Mouse (Mus musculus): ENCODE data around the gene Gm20388. TPM values are rescaled to one million over a fixed set of nuclear protein-coding genes. Genes with fewer than 3 reads are reported as not detected.

Gm20388 gene
- polyA plus RNA-seq, 1 experiment from 2014 or later = 12.4 TPM

DNA sequence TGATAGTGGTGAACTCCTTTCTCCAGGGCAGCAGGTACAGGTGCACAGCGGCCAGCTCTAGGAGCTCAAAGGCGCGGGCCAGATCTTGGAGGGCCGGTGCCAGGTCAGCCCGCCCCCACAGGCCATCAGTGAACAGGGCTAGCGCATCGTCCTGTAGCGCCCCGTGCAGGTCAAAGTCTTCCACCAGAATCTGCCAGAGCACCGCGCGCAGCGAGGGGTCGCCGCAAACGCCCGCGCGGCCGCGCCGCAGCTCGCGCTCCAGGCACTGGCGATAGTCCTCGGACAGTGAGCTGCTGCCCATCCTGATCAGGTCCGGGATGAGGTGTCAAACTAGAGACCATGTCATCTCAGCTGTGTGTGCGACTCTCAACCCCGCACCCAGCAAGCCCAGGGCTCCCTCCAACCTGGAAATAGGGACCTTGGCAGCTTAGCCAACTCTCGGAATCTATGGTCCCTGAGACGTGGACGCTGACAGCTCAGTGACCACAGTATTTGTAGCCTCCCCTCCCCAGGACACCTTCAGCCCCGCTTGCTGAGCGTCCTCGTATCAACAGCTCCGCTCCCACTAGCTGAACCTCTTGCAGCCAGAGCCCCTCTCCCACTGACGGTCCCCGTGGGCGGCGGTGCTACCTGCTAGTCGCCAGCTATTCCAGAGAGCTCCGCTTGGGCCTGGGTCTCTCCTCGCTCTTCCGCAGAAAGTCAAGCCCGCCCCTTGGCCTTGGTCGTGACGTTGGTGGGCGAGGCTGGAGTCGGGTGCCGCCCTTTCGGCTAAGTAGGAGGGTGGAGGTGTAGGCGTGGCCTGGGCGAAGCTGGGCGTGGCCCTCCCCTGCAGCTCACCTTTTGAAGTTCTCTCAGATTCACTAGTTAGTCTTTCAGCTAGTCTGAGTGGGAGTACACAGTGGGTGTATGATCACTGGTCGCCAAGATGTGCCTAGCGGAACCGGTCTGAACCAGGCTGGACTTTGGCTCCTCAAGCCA is 3325.2 kb downstream of the Gm20388 start, which contains the start of gene Spata2l:
TSS of gene Spata2l (minus strand) at position 714 of the 978 bp plus-strand sequence.
- Histone ChIP-seq H3K9ac (ENCODE audit: low read depth, low read length) (peak within 1 kb of the TSS; percentile 75), H3K4me2 (ENCODE audit: low read length) (peak within 1 kb of the TSS; percentile 93), H3K36me3 (ENCODE audit: control insufficient read depth, insufficient read depth, low read length) (no peaks in the 10 kb centered on the region), H3K27me3 (replicated peaks; ENCODE audit: control insufficient read depth, insufficient read depth, low read length) (0 out of 2 replicates have a peak, but pooled peaks cover 2% of the 10 kb centered on the region), H3K27ac (ENCODE audit: low read depth, low read length) (peak within 1 kb of the TSS; percentile 24; the same call in 1 of the 2 replicates), H3K4me3 (ENCODE audit: low read length) (peak within 1 kb of the TSS; percentile 54), H3K4me1 (ENCODE audit: control insufficient read depth, insufficient read depth, low read depth, low read length) (peaks cover 16% of the 10 kb centered on the region), H3K9me3 (ENCODE audit: control insufficient read depth, low read length) (no peaks in the 10 kb centered on the region)
- ATAC-seq = peak; percentile 81
- 2% methylated on average over 40 of the region's 57 CpGs for WGBS

DNA sequence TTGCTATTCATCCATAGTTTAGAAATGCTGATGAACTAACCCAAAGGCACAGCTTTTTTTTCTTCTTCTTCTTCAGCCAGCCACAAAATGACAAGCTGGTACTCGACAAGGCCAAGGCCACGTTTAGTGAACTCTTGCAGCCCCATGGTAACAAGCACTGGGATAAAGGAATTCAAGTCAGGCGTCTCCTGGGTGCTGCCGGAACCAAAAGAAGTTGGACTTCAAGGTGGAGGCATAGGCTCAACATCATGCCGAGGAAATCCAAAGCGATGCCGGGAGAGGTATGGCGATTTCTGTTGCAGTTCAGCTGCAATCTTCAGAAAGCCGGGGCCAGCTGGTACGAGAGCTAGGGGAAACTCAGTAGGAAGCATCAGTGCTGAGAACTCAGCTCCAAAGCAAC is 3328.8 kb downstream of the Gm20388 start:
- 80% methylated on average over 10 of the region's 10 CpGs for WGBS
- H3K36me3 ChIP-seq (ENCODE audit: control insufficient read depth, insufficient read depth, low read length) = peaks cover 13% of the 10 kb centered on the region
- H3K9ac ChIP-seq (ENCODE audit: low read depth, low read length) = no peak overlapping the region
- no peak for ATAC-seq
- H3K9me3 ChIP-seq (ENCODE audit: control insufficient read depth, low read length) = no peaks in the 10 kb centered on the region
- H3K4me3 ChIP-seq (ENCODE audit: low read length) = no peak overlapping the region
- no peak overlapping the region for H3K4me2 ChIP-seq (ENCODE audit: low read length)
- no peaks in the 10 kb centered on the region for H3K27me3 ChIP-seq (replicated peaks; ENCODE audit: control insufficient read depth, insufficient read depth, low read length)
- peaks cover 15% of the 10 kb centered on the region for H3K4me1 ChIP-seq (ENCODE audit: control insufficient read depth, insufficient read depth, low read depth, low read length)
- no peak overlapping the region for H3K27ac ChIP-seq (ENCODE audit: low read depth, low read length)

DNA sequence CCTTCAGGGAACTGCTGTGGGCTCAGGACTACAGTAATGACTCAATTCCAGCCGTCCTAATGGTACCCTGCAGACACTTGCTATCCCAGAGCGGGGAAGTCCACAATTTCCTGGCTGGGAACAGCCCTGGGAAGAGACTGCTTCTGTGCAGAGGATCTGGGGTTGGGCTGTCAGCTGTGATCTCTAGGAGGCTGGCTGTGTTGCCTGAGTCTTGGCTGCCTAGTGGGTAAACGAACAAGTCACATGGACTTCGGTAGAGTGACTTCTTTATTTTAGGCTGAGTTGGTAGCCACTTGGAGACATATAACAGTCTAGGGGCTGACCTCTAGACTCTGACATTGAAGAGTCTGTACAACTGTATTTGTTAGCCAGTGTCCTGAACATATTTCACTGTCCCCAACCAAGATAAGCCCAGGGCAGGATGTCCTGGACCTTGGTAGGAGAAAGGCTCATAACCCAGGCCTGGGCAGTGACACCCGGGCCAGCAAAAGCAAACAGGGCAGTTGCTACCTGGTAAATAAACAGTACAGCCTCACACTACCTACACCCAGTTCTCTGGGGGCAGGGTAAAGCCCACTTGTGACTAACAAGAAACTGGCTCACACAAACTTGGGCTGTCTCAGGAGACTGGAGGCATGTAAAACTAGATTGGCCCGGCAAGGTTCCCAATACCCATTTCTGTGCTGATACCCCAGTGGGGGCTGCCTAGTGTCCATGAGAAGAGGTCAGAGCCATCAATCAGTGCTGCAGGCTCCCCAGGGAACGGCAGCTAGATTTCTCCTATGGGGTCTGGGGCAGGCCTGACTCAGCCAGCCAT is 3331.7 kb downstream of the Gm20388 start:
- Histone ChIP-seq H3K9ac (ENCODE audit: low read depth, low read length) (no peak overlapping the region), H3K9me3 (ENCODE audit: control insufficient read depth, low read length) (no peaks in the 10 kb centered on the region), H3K4me3 (ENCODE audit: low read length) (no peak overlapping the region), H3K4me1 (ENCODE audit: control insufficient read depth, insufficient read depth, low read depth, low read length) (no peaks in the 10 kb centered on the region), H3K36me3 (ENCODE audit: control insufficient read depth, insufficient read depth, low read length) (peaks cover 36% of the 10 kb centered on the region), H3K27ac (ENCODE audit: low read depth, low read length) (no peak overlapping the region), H3K4me2 (ENCODE audit: low read length) (no peak overlapping the region), H3K27me3 (replicated peaks; ENCODE audit: control insufficient read depth, insufficient read depth, low read length) (no peaks in the 10 kb centered on the region)
- no peak for ATAC-seq
- WGBS = 86% methylated on average over 7 of the region's 7 CpGs

DNA sequence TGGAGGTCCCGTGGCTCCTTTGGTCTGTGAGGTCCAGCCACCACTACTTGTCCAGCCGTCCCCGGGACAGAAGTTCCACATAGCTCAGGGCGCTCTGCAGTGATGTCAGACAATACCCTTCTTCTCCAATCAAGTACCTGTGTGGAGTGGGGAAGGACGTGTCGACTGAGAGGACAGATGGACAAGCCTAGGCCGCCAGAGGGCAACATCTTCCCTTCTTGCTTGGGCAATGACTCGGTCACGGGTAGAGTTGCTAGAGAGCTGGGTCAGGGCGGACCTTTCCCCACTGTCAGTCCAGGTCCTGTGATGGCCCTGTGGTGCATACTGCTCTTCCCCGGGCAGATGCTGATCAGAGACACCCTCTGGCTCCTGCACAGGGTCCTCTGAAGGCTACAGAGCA is 3332.4 kb downstream of the Gm20388 start:
- WGBS = 68% methylated on average over 11 of the region's 11 CpGs

DNA sequence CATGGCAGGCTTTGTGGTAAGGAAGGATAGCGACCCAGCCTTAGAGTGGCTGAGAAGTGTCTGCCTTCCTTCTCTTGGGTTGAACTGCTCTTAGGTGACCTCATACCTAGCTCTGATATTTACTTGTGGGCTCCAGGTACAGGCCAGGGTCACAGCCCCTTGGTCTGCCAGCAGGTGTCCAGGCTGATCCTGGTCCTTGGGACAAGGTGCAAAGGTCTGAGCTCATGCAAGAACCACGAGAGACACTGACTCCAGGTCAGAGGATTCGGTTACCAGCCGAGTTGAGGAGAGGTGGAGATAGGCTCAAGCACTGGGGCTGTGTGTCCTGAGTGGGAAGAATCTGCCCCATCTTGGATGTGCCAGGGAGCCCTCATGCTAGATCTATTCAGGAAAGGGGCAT is 3333.7 kb downstream of the Gm20388 start:
- Histone ChIP-seq H3K36me3 (ENCODE audit: control insufficient read depth, insufficient read depth, low read length) (peaks cover 52% of the 10 kb centered on the region), H3K27me3 (replicated peaks; ENCODE audit: control insufficient read depth, insufficient read depth, low read length) (no peaks in the 10 kb centered on the region), H3K27ac (ENCODE audit: low read depth, low read length) (no peak overlapping the region), H3K4me3 (ENCODE audit: low read length) (no peak overlapping the region), H3K4me1 (ENCODE audit: control insufficient read depth, insufficient read depth, low read depth, low read length) (no peaks in the 10 kb centered on the region), H3K9me3 (ENCODE audit: control insufficient read depth, low read length) (no peaks in the 10 kb centered on the region), H3K4me2 (ENCODE audit: low read length) (no peak overlapping the region), H3K9ac (ENCODE audit: low read depth, low read length) (no peak overlapping the region)
- WGBS = 96% methylated on average over 4 of the region's 4 CpGs
- no peak for ATAC-seq

More for the DNA sequence above, 3332.4 kb downstream of the Gm20388 start:
- Histone ChIP-seq H3K4me2 (ENCODE audit: low read length) (no peak overlapping the region), H3K9me3 (ENCODE audit: control insufficient read depth, low read length) (no peaks in the 10 kb centered on the region), H3K4me1 (ENCODE audit: control insufficient read depth, insufficient read depth, low read depth, low read length) (no peaks in the 10 kb centered on the region), H3K36me3 (ENCODE audit: control insufficient read depth, insufficient read depth, low read length) (peaks cover 43% of the 10 kb centered on the region), H3K27me3 (replicated peaks; ENCODE audit: control insufficient read depth, insufficient read depth, low read length) (no peaks in the 10 kb centered on the region), H3K9ac (ENCODE audit: low read depth, low read length) (no peak overlapping the region), H3K27ac (ENCODE audit: low read depth, low read length) (no peak overlapping the region), H3K4me3 (ENCODE audit: low read length) (no peak overlapping the region)
- no peak for ATAC-seq

DNA sequence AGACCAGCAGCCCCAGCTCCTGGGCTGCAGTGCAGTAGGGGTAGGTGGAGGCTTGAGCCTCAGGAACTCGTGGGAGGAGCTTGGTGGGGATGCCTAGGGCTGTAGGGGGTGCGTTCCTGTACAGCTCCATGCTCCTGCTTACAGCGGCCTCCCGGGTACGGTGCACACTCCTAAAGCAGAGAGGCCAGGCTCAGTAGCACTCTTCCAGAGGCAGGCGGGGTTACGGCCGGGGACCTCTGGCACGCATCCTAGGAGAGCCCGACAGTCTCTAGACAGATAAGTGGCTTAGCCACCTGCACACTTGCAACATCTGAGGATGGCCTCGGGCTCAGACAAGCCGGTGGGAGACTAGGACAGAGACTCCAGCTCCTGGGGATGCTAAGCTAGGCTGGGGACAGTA is 3334.9 kb downstream of the Gm20388 start:
- Histone ChIP-seq H3K9me3 (ENCODE audit: control insufficient read depth, low read length) (no peaks in the 10 kb centered on the region), H3K4me1 (ENCODE audit: control insufficient read depth, insufficient read depth, low read depth, low read length) (no peaks in the 10 kb centered on the region), H3K27me3 (replicated peaks; ENCODE audit: control insufficient read depth, insufficient read depth, low read length) (no peaks in the 10 kb centered on the region), H3K9ac (ENCODE audit: low read depth, low read length) (no peak overlapping the region), H3K4me3 (ENCODE audit: low read length) (no peak overlapping the region), H3K4me2 (ENCODE audit: low read length) (no peak overlapping the region), H3K27ac (ENCODE audit: low read depth, low read length) (no peak overlapping the region), H3K36me3 (ENCODE audit: control insufficient read depth, insufficient read depth, low read length) (peaks cover 56% of the 10 kb centered on the region)
- 92% methylated on average over 12 of the region's 12 CpGs for WGBS
- no peak for ATAC-seq

DNA sequence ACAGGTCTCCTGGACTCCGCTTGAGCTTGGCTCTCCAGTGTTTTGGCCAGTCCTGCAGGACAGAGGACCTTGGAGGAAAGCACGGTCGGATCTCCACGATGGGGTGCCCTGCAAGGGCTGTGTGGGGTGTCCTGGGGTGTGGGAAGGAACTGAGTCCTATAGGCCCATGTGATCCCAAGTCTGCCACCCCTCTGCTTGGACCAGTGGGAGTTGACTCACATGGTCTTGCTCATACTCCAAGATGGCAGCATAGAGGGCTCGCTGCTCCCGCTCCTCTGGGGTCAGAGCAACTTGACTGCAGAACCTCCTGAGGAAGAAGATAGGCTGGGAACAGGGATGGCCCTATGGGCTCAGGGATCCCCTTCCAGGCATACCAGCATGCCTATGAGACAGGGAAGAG is 3337.1 kb downstream of the Gm20388 start:
- Histone ChIP-seq H3K4me3 (ENCODE audit: low read length) (no peak overlapping the region), H3K27me3 (replicated peaks; ENCODE audit: control insufficient read depth, insufficient read depth, low read length) (no peaks in the 10 kb centered on the region), H3K27ac (ENCODE audit: low read depth, low read length) (no peak overlapping the region), H3K4me2 (ENCODE audit: low read length) (no peak overlapping the region), H3K36me3 (ENCODE audit: control insufficient read depth, insufficient read depth, low read length) (peaks cover 64% of the 10 kb centered on the region), H3K9me3 (ENCODE audit: control insufficient read depth, low read length) (no peaks in the 10 kb centered on the region), H3K9ac (ENCODE audit: low read depth, low read length) (no peak overlapping the region), H3K4me1 (ENCODE audit: control insufficient read depth, insufficient read depth, low read depth, low read length) (peaks cover 4% of the 10 kb centered on the region)
- ATAC-seq = no peak
- 100% methylated on average over 6 of the region's 6 CpGs for WGBS

DNA sequence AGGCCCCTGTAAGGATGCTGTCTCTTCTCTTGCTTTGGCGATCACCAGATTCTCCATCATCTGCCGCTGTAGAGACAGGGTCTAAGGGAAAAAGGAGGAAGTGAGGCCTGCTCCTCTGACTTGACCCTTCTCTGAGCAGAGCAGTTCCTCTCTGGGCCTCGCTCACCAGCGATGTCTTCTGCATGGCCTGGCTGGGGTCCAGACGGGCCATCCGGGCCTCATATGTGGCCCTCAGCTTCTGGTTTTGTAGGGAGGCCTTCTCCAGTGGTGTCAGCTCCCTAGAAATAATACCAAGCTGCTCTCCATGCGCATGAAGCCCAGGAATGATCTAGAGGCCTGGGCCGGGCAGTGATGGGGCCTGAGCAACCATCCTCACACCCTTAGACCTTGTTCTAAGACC is 3338.0 kb downstream of the Gm20388 start:
- H3K36me3 ChIP-seq (ENCODE audit: control insufficient read depth, insufficient read depth, low read length) = peaks cover 62% of the 10 kb centered on the region
- no peak overlapping the region for H3K4me2 ChIP-seq (ENCODE audit: low read length)
- H3K27me3 ChIP-seq (replicated peaks; ENCODE audit: control insufficient read depth, insufficient read depth, low read length) = no peaks in the 10 kb centered on the region
- peaks cover 10% of the 10 kb centered on the region for H3K4me1 ChIP-seq (ENCODE audit: control insufficient read depth, insufficient read depth, low read depth, low read length)
- no peak overlapping the region for H3K9ac ChIP-seq (ENCODE audit: low read depth, low read length)
- 93% methylated on average over 8 of the region's 8 CpGs for WGBS
- H3K9me3 ChIP-seq (ENCODE audit: control insufficient read depth, low read length) = no peaks in the 10 kb centered on the region
- H3K4me3 ChIP-seq (ENCODE audit: low read length) = no peak overlapping the region
- no peak overlapping the region for H3K27ac ChIP-seq (ENCODE audit: low read depth, low read length)
- ATAC-seq = no peak

DNA sequence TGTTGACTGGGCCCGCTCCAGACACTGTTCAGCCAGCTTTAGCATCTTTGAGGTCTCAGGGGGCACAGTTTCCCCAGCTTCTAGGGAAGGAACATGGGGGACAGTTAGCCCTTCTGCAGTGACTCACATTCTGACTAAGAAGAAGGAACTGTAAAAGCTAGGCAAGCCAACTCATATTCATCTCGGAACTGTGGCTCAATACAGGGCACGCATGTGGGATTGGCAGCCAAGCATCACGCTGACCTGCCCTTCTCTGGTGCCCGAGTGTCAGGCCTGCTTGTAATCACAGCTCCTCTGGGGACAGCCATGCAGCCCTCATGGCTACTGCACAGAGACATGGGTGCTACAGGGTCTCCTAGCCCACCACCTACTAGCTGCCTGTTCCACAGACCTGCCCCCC is 3340.3 kb downstream of the Gm20388 start:
- H3K9ac ChIP-seq (ENCODE audit: low read depth, low read length) = no peak overlapping the region
- ATAC-seq = no peak
- H3K4me1 ChIP-seq (ENCODE audit: control insufficient read depth, insufficient read depth, low read depth, low read length) = peaks cover 21% of the 10 kb centered on the region
- H3K4me2 ChIP-seq (ENCODE audit: low read length) = no peak overlapping the region
- H3K36me3 ChIP-seq (ENCODE audit: control insufficient read depth, insufficient read depth, low read length) = peaks cover 41% of the 10 kb centered on the region
- H3K27me3 ChIP-seq (replicated peaks; ENCODE audit: control insufficient read depth, insufficient read depth, low read length) = no peaks in the 10 kb centered on the region
- H3K27ac ChIP-seq (ENCODE audit: low read depth, low read length) = no peak overlapping the region
- no peaks in the 10 kb centered on the region for H3K9me3 ChIP-seq (ENCODE audit: control insufficient read depth, low read length)
- H3K4me3 ChIP-seq (ENCODE audit: low read length) = no peak overlapping the region
- WGBS = 95% methylated on average over 5 of the region's 5 CpGs
